Mouse (Mus musculus) hindbrain, embryonic 15.5 days (tissue): Measurements from ENCODE around the gene Scnn1b. TPM values are rescaled to one million over a fixed set of nuclear protein-coding genes. Genes with fewer than 3 reads are reported as not detected.

Experiments used
- ATAC-seq: fragments of 200-750 bp; cut with Nextera tagmentation; 2 replicates; pipeline ENCODE4 v1.8.0; 2017; ENCODE audit warnings: low read depth, moderate number of reproducible peaks, moderate TSS enrichment; ENCODE audit not compliant: low FRiP score
- H3K27ac ChIP-seq: fragments of 300-500 bp; sonication (generic); replicated peaks from 2 replicates; pipeline ENCODE4 v1.5.1; 2015; ENCODE audit warnings: mild to moderate bottlenecking, inconsistent platforms
- H3K27me3 ChIP-seq: fragments of 300-500 bp; sonication (generic); 2 replicates; pipeline ENCODE4 v1.6.1; 2015; ENCODE audit warnings: control low read depth, inconsistent platforms
- H3K36me3 ChIP-seq: fragments of 300-500 bp; sonication (generic); 2 replicates; pipeline ENCODE4 v1.6.1; 2015; ENCODE audit warnings: control low read depth, inconsistent platforms
- H3K4me1 ChIP-seq: fragments of 300-500 bp; sonication (generic); replicated peaks from 2 replicates; pipeline ENCODE4 v1.6.1; 2015; ENCODE audit warnings: control low read depth, inconsistent platforms
- H3K4me2 ChIP-seq: fragments of 300-500 bp; sonication (generic); 2 replicates; pipeline ENCODE4 v1.6.1; 2015; ENCODE audit warnings: moderate library complexity, mild to moderate bottlenecking, inconsistent platforms
- H3K4me3 ChIP-seq: fragments of 300-500 bp; sonication (generic); 2 replicates; pipeline ENCODE4 v1.5.1; 2015; ENCODE audit warnings: mild to moderate bottlenecking, inconsistent platforms
- H3K9ac ChIP-seq: fragments of 300-500 bp; sonication (generic); 2 replicates; pipeline ENCODE4 v1.6.1; 2015; ENCODE audit warnings: inconsistent platforms
- H3K9me3 ChIP-seq: fragments of 300-500 bp; sonication (generic); 2 replicates; pipeline ENCODE4 v1.6.1; 2016; ENCODE audit warnings: control low read depth, inconsistent platforms
- WGBS: fragments of 180-500 bp; shearing (Covaris S2); methylation state at CpG from one replicate; pipeline ENCODE4 v1.1.7; 2015; 5-methylcytosine and 5-hydroxymethylcytosine counted together
- polyA plus RNA-seq: library from polyadenylated mRNA; unstranded; fragments of >200 nt; fragmentation: Nextera tagmentation; extraction: Ambion mirVana; gene quantifications from 2 replicates; pipeline ENCODE4 v1.2.1, GENCODE M21; 2015

Gene Scnn1b
- polyA plus RNA-seq, 1 experiment from 2014 or later: 0.12 TPM

GRCm38 (mm10) chr7:121873998-121874397 lies 9.2 kb downstream of the Scnn1b start:
- no peak overlapping the region for H3K4me2 ChIP-seq
- no peak overlapping the region for H3K27ac ChIP-seq
- no peaks in the 10 kb centered on the region for H3K36me3 ChIP-seq
- H3K4me1 ChIP-seq: no peaks in the 10 kb centered on the region
- no peaks in the 10 kb centered on the region for H3K27me3 ChIP-seq
- no peaks in the 10 kb centered on the region for H3K9me3 ChIP-seq
- H3K4me3 ChIP-seq: no peak overlapping the region
- 54% methylated on average over 3 of the region's 3 CpGs for WGBS
- no peak overlapping the region for H3K9ac ChIP-seq
- ATAC-seq: no peak

DNA sequence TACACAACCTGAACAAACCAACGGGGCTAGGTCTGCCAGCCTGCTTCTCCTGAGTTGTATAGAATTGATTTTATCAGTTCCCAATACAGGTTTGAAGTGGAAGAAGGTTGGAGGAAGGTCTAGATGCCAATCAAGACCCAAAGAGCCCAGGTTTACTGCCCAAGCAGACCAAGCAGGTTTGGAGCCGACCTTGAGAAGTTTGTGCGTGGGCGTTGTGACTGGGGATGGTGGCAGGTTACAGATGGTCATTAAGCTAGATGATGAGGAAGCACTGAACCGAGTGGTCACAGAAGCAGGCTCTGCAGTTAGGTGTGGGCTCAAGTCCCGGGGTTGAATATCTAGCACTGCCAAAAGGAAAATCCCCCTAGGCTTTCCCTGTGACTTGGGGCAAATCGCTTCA lies 9.9 kb downstream of the Scnn1b start:
- no peaks in the 10 kb centered on the region for H3K27me3 ChIP-seq
- H3K27ac ChIP-seq: no peak overlapping the region
- WGBS: 89% methylated on average over 7 of the region's 7 CpGs
- H3K9me3 ChIP-seq: no peaks in the 10 kb centered on the region
- H3K4me1 ChIP-seq: no peaks in the 10 kb centered on the region
- no peak overlapping the region for H3K4me2 ChIP-seq
- no peak overlapping the region for H3K4me3 ChIP-seq
- H3K9ac ChIP-seq: no peak overlapping the region
- no peaks in the 10 kb centered on the region for H3K36me3 ChIP-seq
- ATAC-seq: no peak

- no peak overlapping the region for H3K4me3 ChIP-seq
- H3K9me3 ChIP-seq: no peaks in the 10 kb centered on the region
- no peak for ATAC-seq
- H3K36me3 ChIP-seq: no peaks in the 10 kb centered on the region
- no peak overlapping the region for H3K27ac ChIP-seq
- no peaks in the 10 kb centered on the region for H3K27me3 ChIP-seq
- WGBS: 84% methylated on average over 4 of the region's 4 CpGs
- H3K4me1 ChIP-seq: no peaks in the 10 kb centered on the region
- H3K9ac ChIP-seq: no peak overlapping the region
- no peak overlapping the region for H3K4me2 ChIP-seq
These were observed 15.4 kb downstream of the Scnn1b start for GRCm38 (mm10) chr7:121880246-121880645.

DNA sequence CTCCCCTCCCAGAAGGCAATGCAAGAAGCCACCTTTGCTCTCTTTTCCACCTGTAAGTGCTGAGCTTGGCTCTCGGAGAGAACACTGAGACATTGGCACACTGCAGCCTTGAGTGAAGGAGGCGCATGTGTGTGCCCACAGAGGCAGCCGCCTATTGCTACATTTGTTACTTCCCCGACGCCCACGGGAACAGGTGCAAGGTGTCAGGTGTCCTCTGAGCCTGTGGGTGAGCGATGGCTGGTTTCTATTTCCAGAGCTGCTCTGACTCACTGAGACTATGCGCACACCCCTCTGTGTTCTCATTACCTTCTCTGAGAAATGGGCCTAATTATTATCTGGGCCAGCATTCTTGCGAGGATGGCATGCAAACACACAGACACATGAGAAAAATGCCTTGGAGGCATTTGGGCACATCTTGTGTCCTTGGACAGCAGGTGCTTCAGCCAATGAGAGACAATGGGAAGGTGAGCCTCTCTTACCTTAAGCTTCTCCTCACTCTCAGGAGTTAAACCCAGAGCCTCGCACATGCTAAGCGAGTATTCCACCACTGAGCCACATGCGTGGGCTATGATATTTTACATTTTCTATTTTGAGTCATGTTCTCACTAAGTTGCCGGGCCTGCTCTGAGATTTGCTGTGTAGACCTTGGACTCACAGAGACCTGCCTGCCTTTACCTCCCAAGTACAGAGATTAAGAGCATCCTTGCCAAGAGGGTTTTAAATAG lies 26.0 kb downstream of the Scnn1b start:
- Histone ChIP-seq H3K36me3 (no peaks in the 10 kb centered on the region), H3K4me1 (no peaks in the 10 kb centered on the region), H3K4me3 (no peak overlapping the region), H3K4me2 (no peak overlapping the region), H3K9ac (no peak overlapping the region), H3K27ac (no peak overlapping the region), H3K27me3 (no peaks in the 10 kb centered on the region), H3K9me3 (no peaks in the 10 kb centered on the region)
- WGBS: 95% methylated on average over 13 of the region's 13 CpGs
- no peak for ATAC-seq

GRCm38 (mm10) chr7:121896689-121897088 lies 31.9 kb downstream of the Scnn1b start:
- Histone ChIP-seq H3K9me3 (no peaks in the 10 kb centered on the region), H3K4me3 (no peak overlapping the region), H3K36me3 (no peaks in the 10 kb centered on the region), H3K4me1 (0 out of 2 replicates have a peak, but pooled peaks cover 5% of the 10 kb centered on the region), H3K4me2 (no peak overlapping the region), H3K27ac (no peak overlapping the region), H3K27me3 (no peaks in the 10 kb centered on the region), H3K9ac (no peak overlapping the region)
- no peak for ATAC-seq
- 42% methylated on average over 6 of the region's 6 CpGs for WGBS

- no peak overlapping the region for H3K9ac ChIP-seq
- no peaks in the 10 kb centered on the region for H3K36me3 ChIP-seq
- WGBS: 9% methylated on average over 14 of the region's 14 CpGs
- H3K4me1 ChIP-seq: 0 out of 2 replicates have a peak, but pooled peaks cover 5% of the 10 kb centered on the region
- ATAC-seq: no peak
- H3K9me3 ChIP-seq: no peaks in the 10 kb centered on the region
- peak overlapping the region; percentile 31; the same call in 1 of the 2 replicates for H3K4me2 ChIP-seq
- no peak overlapping the region for H3K27ac ChIP-seq
- H3K27me3 ChIP-seq: no peaks in the 10 kb centered on the region
- H3K4me3 ChIP-seq: no peak overlapping the region
These were observed 34.5 kb downstream of the Scnn1b start for GRCm38 (mm10) chr7:121899311-121899710.

DNA sequence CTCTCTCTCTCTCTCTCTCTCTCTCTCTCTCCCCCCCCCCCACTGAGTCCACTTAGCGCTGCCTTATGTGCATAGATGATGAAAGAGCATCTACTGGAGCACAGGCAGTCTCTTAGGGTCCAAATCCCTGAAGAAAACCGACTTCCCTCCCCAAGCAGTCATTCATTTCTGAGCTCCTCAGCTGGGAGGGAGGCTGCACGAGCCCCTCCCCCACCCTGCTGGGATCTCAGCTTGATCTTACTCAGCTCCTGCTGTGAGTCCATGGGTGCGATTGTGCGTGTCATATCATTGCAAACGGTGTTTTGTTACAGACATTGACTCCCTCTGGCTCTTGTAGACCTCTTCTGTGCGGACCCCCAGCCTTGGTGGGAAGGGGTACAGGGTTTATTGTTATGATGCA lies 35.1 kb downstream of the Scnn1b start:
- Histone ChIP-seq H3K9ac (no peak overlapping the region), H3K9me3 (no peaks in the 10 kb centered on the region), H3K27me3 (no peaks in the 10 kb centered on the region), H3K4me3 (no peak overlapping the region), H3K27ac (no peak overlapping the region), H3K36me3 (no peaks in the 10 kb centered on the region), H3K4me1 (0 out of 2 replicates have a peak, but pooled peaks cover 5% of the 10 kb centered on the region), H3K4me2 (peak overlapping the region; percentile 31; the same call in 1 of the 2 replicates)
- WGBS: 7% methylated on average over 7 of the region's 7 CpGs
- no peak for ATAC-seq

DNA sequence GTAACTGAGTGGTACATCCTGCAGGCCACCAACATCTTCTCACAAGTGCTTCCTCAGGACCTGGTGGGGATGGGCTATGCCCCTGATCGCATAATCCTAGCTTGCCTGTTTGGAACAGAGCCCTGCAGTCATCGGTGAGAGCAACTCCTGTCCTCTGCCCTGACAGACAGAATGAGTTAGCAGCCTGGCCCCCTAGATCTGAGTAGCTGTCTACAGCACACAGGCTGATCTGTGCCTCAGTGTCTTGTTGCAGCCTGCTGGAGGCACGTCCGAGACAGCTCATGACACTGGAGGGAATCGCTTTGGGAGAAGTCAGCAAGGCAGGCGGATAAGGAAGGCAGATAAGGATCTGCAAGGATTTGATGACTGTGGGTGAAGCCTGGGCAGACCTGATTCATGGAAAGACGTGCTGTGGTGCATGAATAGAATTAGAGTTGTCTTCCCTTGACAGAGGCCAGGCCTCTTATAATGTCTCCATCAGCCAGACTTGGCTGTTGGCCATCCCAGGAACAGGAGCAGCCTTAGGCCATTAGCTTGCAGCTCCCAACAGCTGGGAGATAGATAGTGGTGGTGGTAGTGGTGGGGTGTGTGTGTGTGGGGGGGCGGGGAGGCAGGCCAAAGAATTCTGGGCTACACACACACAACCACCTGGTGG lies 38.0 kb downstream of the Scnn1b start:
- Histone ChIP-seq H3K4me2 (no peak overlapping the region), H3K36me3 (no peaks in the 10 kb centered on the region), H3K4me1 (0 out of 2 replicates have a peak, but pooled peaks cover 5% of the 10 kb centered on the region), H3K27ac (no peak overlapping the region), H3K27me3 (no peaks in the 10 kb centered on the region), H3K9ac (no peak overlapping the region), H3K4me3 (no peak overlapping the region), H3K9me3 (no peaks in the 10 kb centered on the region)
- 75% methylated on average over 8 of the region's 8 CpGs for WGBS
- ATAC-seq: 0 out of 2 replicates have a peak, but pooled peaks have one; percentile 19

GRCm38 (mm10) chr7:121906879-121907278 lies 42.0 kb downstream of the Scnn1b start:
- no peaks in the 10 kb centered on the region for H3K9me3 ChIP-seq
- H3K4me2 ChIP-seq: no peak overlapping the region
- no peaks in the 10 kb centered on the region for H3K36me3 ChIP-seq
- H3K27me3 ChIP-seq: no peaks in the 10 kb centered on the region
- H3K4me1 ChIP-seq: no peaks in the 10 kb centered on the region
- H3K9ac ChIP-seq: no peak overlapping the region
- WGBS: 83% methylated on average over 4 of the region's 4 CpGs
- H3K27ac ChIP-seq: no peak overlapping the region
- no peak for ATAC-seq
- H3K4me3 ChIP-seq: no peak overlapping the region

DNA sequence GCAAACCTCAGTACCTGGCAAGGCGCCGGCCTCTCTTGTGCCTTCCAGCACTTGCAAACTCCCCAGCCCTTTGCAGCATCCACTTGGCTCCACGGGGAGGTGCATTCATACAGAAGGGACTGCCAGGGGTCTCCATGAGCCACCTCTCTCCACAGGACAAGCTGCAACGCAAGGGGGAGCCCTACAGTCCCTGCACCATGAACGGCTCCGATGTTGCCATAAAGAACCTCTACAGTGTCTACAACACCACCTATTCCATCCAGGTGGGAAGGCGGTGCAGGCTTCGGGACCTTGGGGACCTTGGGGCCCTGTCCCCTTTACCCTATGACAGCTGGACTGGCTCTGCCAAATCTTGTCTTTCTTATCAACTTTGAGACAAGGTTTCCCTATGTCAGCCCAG lies 47.4 kb downstream of the Scnn1b start:
- Histone ChIP-seq H3K27ac (no peak overlapping the region), H3K4me1 (no peaks in the 10 kb centered on the region), H3K36me3 (no peaks in the 10 kb centered on the region), H3K27me3 (no peaks in the 10 kb centered on the region), H3K4me3 (no peak overlapping the region), H3K9me3 (no peaks in the 10 kb centered on the region), H3K4me2 (no peak overlapping the region), H3K9ac (no peak overlapping the region)
- ATAC-seq: no peak
- 79% methylated on average over 8 of the region's 8 CpGs for WGBS

DNA sequence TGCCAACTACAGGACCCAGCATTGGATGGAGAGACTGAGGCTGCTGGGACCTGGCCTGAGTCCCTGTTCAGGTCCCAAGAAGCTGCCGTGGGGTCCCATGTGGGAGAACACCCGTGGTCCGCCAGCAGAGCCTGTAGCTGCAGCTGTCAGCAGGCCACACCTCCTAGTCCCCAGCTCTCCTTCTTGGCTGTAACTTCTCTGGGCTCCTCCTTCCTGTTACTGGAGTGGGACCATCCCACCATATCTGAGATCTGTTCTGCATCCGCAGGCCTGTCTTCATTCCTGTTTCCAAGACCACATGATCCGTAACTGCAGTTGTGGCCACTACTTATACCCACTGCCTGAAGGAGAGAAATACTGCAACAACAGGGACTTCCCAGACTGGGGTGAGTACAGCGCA lies 49.1 kb downstream of the Scnn1b start:
- H3K4me1 ChIP-seq: no peaks in the 10 kb centered on the region
- no peaks in the 10 kb centered on the region for H3K36me3 ChIP-seq
- no peak overlapping the region for H3K9ac ChIP-seq
- WGBS: 87% methylated on average over 6 of the region's 6 CpGs
- H3K4me2 ChIP-seq: no peak overlapping the region
- no peak for ATAC-seq
- H3K27me3 ChIP-seq: no peaks in the 10 kb centered on the region
- H3K27ac ChIP-seq: no peak overlapping the region
- H3K4me3 ChIP-seq: no peak overlapping the region
- H3K9me3 ChIP-seq: no peaks in the 10 kb centered on the region

GRCm38 (mm10) chr7:121924361-121924760 lies 59.5 kb downstream of the Scnn1b start:
- WGBS: 94% methylated on average over 7 of the region's 7 CpGs
- Histone ChIP-seq H3K4me2 (no peak overlapping the region), H3K4me1 (no peaks in the 10 kb centered on the region), H3K27me3 (no peaks in the 10 kb centered on the region), H3K36me3 (peaks cover 4% of the 10 kb centered on the region; the same call in 1 of the 2 replicates), H3K27ac (no peak overlapping the region), H3K9ac (no peak overlapping the region), H3K9me3 (no peaks in the 10 kb centered on the region), H3K4me3 (no peak overlapping the region)
- no peak for ATAC-seq
